Mouse (Mus musculus) embryonic facial prominence, embryonic 14.5 days (tissue): ENCODE results near the gene Ifnar2. TPM values are rescaled to one million over a fixed set of nuclear protein-coding genes. Genes with fewer than 3 reads are reported as not detected.

Experiments
- ATAC-seq: fragments of 200-750 bp; cut with Nextera tagmentation; 2 replicates; pipeline ENCODE4 v1.8.0; 2017; ENCODE audit warnings: low read depth, moderate number of reproducible peaks, moderate TSS enrichment
- DNase-seq: peaks from one replicate; pipeline ENCODE4 v3.0.0-alpha.2; 2015; ENCODE audit warnings: low spot score
- H3K27ac ChIP-seq: fragments of 300-500 bp; sonication (generic); replicated peaks from 2 replicates; pipeline ENCODE4 v1.5.1; 2014; ENCODE audit warnings: low read depth, mild to moderate bottlenecking, low read length, moderate library complexity
- H3K27me3 ChIP-seq: fragments of 300-500 bp; sonication (generic); replicated peaks from 2 replicates; pipeline ENCODE4 v1.6.1; 2014; ENCODE audit warnings: low read length; ENCODE audit not compliant: control insufficient read depth, insufficient read depth
- H3K36me3 ChIP-seq: fragments of 300-500 bp; sonication (generic); 2 replicates; pipeline ENCODE4 v1.6.1; 2014; ENCODE audit warnings: low read length, mixed read lengths; ENCODE audit not compliant: control insufficient read depth, insufficient read depth
- H3K4me1 ChIP-seq: fragments of 300-500 bp; sonication (generic); 2 replicates; pipeline ENCODE4 v1.6.1; 2014; ENCODE audit warnings: antibody characterized with exemption, low read length; ENCODE audit not compliant: control insufficient read depth, insufficient read depth
- H3K4me2 ChIP-seq: fragments of 300-500 bp; sonication (generic); 2 replicates; pipeline ENCODE4 v1.6.1; 2014; ENCODE audit warnings: low read depth, mild to moderate bottlenecking, low read length, moderate library complexity, mixed read lengths
- H3K4me3 ChIP-seq: fragments of 300-500 bp; sonication (generic); 2 replicates; pipeline ENCODE4 v1.5.1; 2014; ENCODE audit warnings: low read depth, mild to moderate bottlenecking, low read length
- H3K9ac ChIP-seq: fragments of 300-500 bp; sonication (generic); 2 replicates; pipeline ENCODE4 v1.6.1; 2014; ENCODE audit warnings: low read depth, mild to moderate bottlenecking, low read length, moderate library complexity, mixed read lengths
- H3K9me3 ChIP-seq: fragments of 300-500 bp; sonication (generic); 2 replicates; pipeline ENCODE4 v1.6.1; 2016; ENCODE audit warnings: low read length; ENCODE audit not compliant: control insufficient read depth
- WGBS: fragments of 180-500 bp; shearing (Covaris S2); extraction: QIAGEN DNeasy Blood & Tissue Kit; methylation state at CpG from one replicate; pipeline ENCODE4 v1.1.7; 2014; 5-methylcytosine and 5-hydroxymethylcytosine counted together
- polyA plus RNA-seq: library from polyadenylated mRNA; unstranded; fragments of >200 nt; fragmentation: Nextera tagmentation; extraction: Ambion mirVana; gene quantifications from 2 replicates; pipeline ENCODE4 v1.2.1, GENCODE M21; 2014

Gene Ifnar2
- polyA plus RNA-seq, 1 experiment from 2014 or later = 67.7 TPM

GRCm38 (mm10) chr16:91362616-91363272 lies 9.8 kb upstream of the Ifnar2 start:
- Histone ChIP-seq H3K9me3 (no peaks in the 10 kb centered on the region), H3K27ac (peak overlapping the region; percentile 39), H3K4me1 (peaks cover 18% of the 10 kb centered on the region), H3K27me3 (no peaks in the 10 kb centered on the region), H3K4me3 (no peak overlapping the region), H3K9ac (no peak overlapping the region), H3K36me3 (no peaks in the 10 kb centered on the region), H3K4me2 (no peak overlapping the region; the same call in 1 of the 2 replicates)
- DNase-seq (peak; percentile 69), ATAC-seq (peak; percentile 62)
- WGBS = 39% methylated on average over 12 of the region's 12 CpGs

GRCm38 (mm10) chr16:91363483-91363882 lies 9.1 kb upstream of the Ifnar2 start:
- H3K4me1 ChIP-seq = peaks cover 18% of the 10 kb centered on the region
- H3K9ac ChIP-seq = no peak overlapping the region
- whole genome bisulfite sequencing = 25% methylated on average over 3 of the region's 3 CpGs
- H3K9me3 ChIP-seq = no peaks in the 10 kb centered on the region
- H3K36me3 ChIP-seq = no peaks in the 10 kb centered on the region
- no peaks in the 10 kb centered on the region for H3K27me3 ChIP-seq
- peak; percentile 72; the same call in 1 of the 2 replicates for ATAC-seq
- no peak overlapping the region for H3K4me3 ChIP-seq
- peak; percentile 94 for DNase-seq
- H3K27ac ChIP-seq = peak overlapping the region; percentile 39
- H3K4me2 ChIP-seq = no peak overlapping the region

- ATAC-seq (no peak), DNase-seq (no peak)
- Histone ChIP-seq H3K9me3 (no peaks in the 10 kb centered on the region), H3K27me3 (no peaks in the 10 kb centered on the region), H3K36me3 (no peaks in the 10 kb centered on the region), H3K9ac (no peak overlapping the region), H3K4me3 (no peak overlapping the region), H3K27ac (no peak overlapping the region), H3K4me1 (peaks cover 18% of the 10 kb centered on the region), H3K4me2 (no peak overlapping the region)
Observed at GRCm38 (mm10) chr16:91366567-91366966, 6.0 kb upstream of the Ifnar2 start.

GRCm38 (mm10) chr16:91367066-91367465 lies 5.5 kb upstream of the Ifnar2 start:
- Histone ChIP-seq H3K4me1 (peaks cover 16% of the 10 kb centered on the region), H3K27me3 (no peaks in the 10 kb centered on the region), H3K9ac (no peak overlapping the region), H3K4me3 (no peak overlapping the region), H3K27ac (no peak overlapping the region), H3K4me2 (no peak overlapping the region), H3K9me3 (no peaks in the 10 kb centered on the region), H3K36me3 (no peaks in the 10 kb centered on the region)
- WGBS = 74% methylated on average over 2 of the region's 2 CpGs
- DNase-seq (no peak), ATAC-seq (no peak)

GRCm38 (mm10) chr16:91373473-91374252 lies 1.1 kb downstream of the Ifnar2 start:
- no peak for DNase-seq
- peak overlapping the region; percentile 94 for H3K4me3 ChIP-seq
- 38% methylated on average over 11 of the region's 13 CpGs for WGBS
- H3K27me3 ChIP-seq = no peaks in the 10 kb centered on the region
- peak overlapping the region; percentile 74 for H3K4me2 ChIP-seq
- peak overlapping the region; percentile 94 for H3K27ac ChIP-seq
- no peak for ATAC-seq
- H3K36me3 ChIP-seq = no peaks in the 10 kb centered on the region
- peaks cover 13% of the 10 kb centered on the region for H3K4me1 ChIP-seq
- H3K9me3 ChIP-seq = no peaks in the 10 kb centered on the region
- peak overlapping the region; percentile 95 for H3K9ac ChIP-seq

- Histone ChIP-seq H3K4me2 (peak overlapping the region; percentile 74), H3K4me1 (peaks cover 19% of the 10 kb centered on the region), H3K9me3 (no peaks in the 10 kb centered on the region), H3K27me3 (no peaks in the 10 kb centered on the region), H3K36me3 (no peaks in the 10 kb centered on the region), H3K4me3 (peak overlapping the region; percentile 94; the same call in 1 of the 2 replicates), H3K9ac (no peak overlapping the region), H3K27ac (no peak overlapping the region)
- DNase-seq = no peak
- ATAC-seq = no peak
- WGBS = 75% methylated on average over 3 of the region's 3 CpGs
Observed at GRCm38 (mm10) chr16:91374253-91374634, 1.7 kb downstream of the Ifnar2 start.

GRCm38 (mm10) chr16:91376701-91377100 lies 4.1 kb downstream of the Ifnar2 start:
- H3K27ac ChIP-seq = 0 out of 2 replicates have a peak overlapping the region, but pooled peaks have one; percentile 8
- no peaks in the 10 kb centered on the region for H3K36me3 ChIP-seq
- H3K4me3 ChIP-seq = no peak overlapping the region
- no peak overlapping the region for H3K9ac ChIP-seq
- DNase-seq (peak; percentile 44), ATAC-seq (no peak)
- no peaks in the 10 kb centered on the region for H3K9me3 ChIP-seq
- H3K4me2 ChIP-seq = no peak overlapping the region
- H3K4me1 ChIP-seq = peaks cover 21% of the 10 kb centered on the region
- 78% methylated on average over 10 of the region's 10 CpGs for WGBS
- H3K27me3 ChIP-seq = no peaks in the 10 kb centered on the region

GRCm38 (mm10) chr16:91378431-91378986 lies 5.9 kb downstream of the Ifnar2 start:
- Histone ChIP-seq H3K4me3 (no peak overlapping the region), H3K9ac (0 out of 2 replicates have a peak overlapping the region, but pooled peaks have one; percentile 20), H3K27me3 (no peaks in the 10 kb centered on the region), H3K4me2 (peak overlapping the region; percentile 31), H3K36me3 (no peaks in the 10 kb centered on the region), H3K27ac (peak overlapping the region; percentile 69), H3K4me1 (peaks cover 20% of the 10 kb centered on the region), H3K9me3 (no peaks in the 10 kb centered on the region)
- 33% methylated on average over 17 of the region's 17 CpGs for WGBS
- DNase-seq = peak; percentile 69
- ATAC-seq = no peak
